Mouse (Mus musculus): ENCODE measurements around the gene Ncoa6. TPM values are rescaled to one million over a fixed set of nuclear protein-coding genes. Genes with fewer than 3 reads are reported as not detected.

Ncoa6 gene
- total and polyA plus RNA-seq, 2 experiments from 2014 or later, result 11.4 to 41.9 TPM

GRCm38 (mm10) chr2:155387052-155387451, 86.6 kb downstream of the Ncoa6 start:
- ATAC-seq (ENCODE audit: insufficient read depth, low read depth) (no peak), DNase-seq (ENCODE audit: low spot score) (no peak)
- no peaks in the 10 kb centered on the region for H3K27me3 ChIP-seq (ENCODE audit: control insufficient read depth, insufficient read depth, low read length)
- no peak overlapping the region for H3K27ac ChIP-seq (ENCODE audit: low read depth)
- H3K4me1 ChIP-seq (ENCODE audit: control insufficient read depth, insufficient read depth), result peaks cover 40% of the 10 kb centered on the region
- peaks cover 54% of the 10 kb centered on the region for H3K36me3 ChIP-seq (replicated peaks; ENCODE audit: control insufficient read depth, insufficient read depth, low read length)
- TF ChIP-seq CTCF (IDR thresholded peaks at IDR 0.05; ENCODE audit: low read depth) (0 out of 2 replicates have a peak, but pooled peaks have one; percentile 8), EP300 (IDR thresholded peaks at IDR 0.05; ENCODE audit: low read depth) (no peak)
- no peak overlapping the region for H3K4me3 ChIP-seq (ENCODE audit: low read depth, low read length)
- no peak overlapping the region for H3K4me2 ChIP-seq (ENCODE audit: low read depth, low read length)
- no peak overlapping the region for H3K9ac ChIP-seq (replicated peaks; ENCODE audit: low read depth, low read length)
- H3K9me3 ChIP-seq (replicated peaks; ENCODE audit: control insufficient read depth, low read length), result no peaks in the 10 kb centered on the region
- 81% methylated on average over 4 of the region's 4 CpGs for WGBS

- TF ChIP-seq EP300 (IDR thresholded peaks at IDR 0.05; ENCODE audit: low read depth) (0 out of 2 replicates have a peak, but pooled peaks have one; percentile 19), CTCF (IDR thresholded peaks at IDR 0.05; ENCODE audit: low read depth) (no peak)
- H3K36me3 ChIP-seq (replicated peaks; ENCODE audit: control insufficient read depth, insufficient read depth, low read length), result peaks cover 54% of the 10 kb centered on the region
These were observed 87.2 kb downstream of the Ncoa6 start for GRCm38 (mm10) chr2:155386534-155386899.

GRCm38 (mm10) chr2:155385731-155386533, 87.8 kb downstream of the Ncoa6 start:
- TF ChIP-seq CTCF (IDR thresholded peaks at IDR 0.05; ENCODE audit: low read depth), result no peak
- no peak for TF ChIP-seq EP300 (IDR thresholded peaks at IDR 0.05; ENCODE audit: low read depth)
- DNase-seq (ENCODE audit: low spot score) (no peak), ATAC-seq (ENCODE audit: insufficient read depth, low read depth) (no peak)
- no peaks in the 10 kb centered on the region for H3K27me3 ChIP-seq (ENCODE audit: control insufficient read depth, insufficient read depth, low read length)
- 71% methylated on average over 18 of the region's 18 CpGs for WGBS
- peaks cover 54% of the 10 kb centered on the region for H3K36me3 ChIP-seq (replicated peaks; ENCODE audit: control insufficient read depth, insufficient read depth, low read length)
- H3K4me3 ChIP-seq (ENCODE audit: low read depth, low read length), result no peak overlapping the region
- no peak overlapping the region for H3K9ac ChIP-seq (replicated peaks; ENCODE audit: low read depth, low read length)
- no peak overlapping the region for H3K4me2 ChIP-seq (ENCODE audit: low read depth, low read length)
- H3K27ac ChIP-seq (ENCODE audit: low read depth), result no peak overlapping the region
- no peaks in the 10 kb centered on the region for H3K9me3 ChIP-seq (replicated peaks; ENCODE audit: control insufficient read depth, low read length)
- H3K4me1 ChIP-seq (ENCODE audit: control insufficient read depth, insufficient read depth), result peaks cover 42% of the 10 kb centered on the region

More at GRCm38 (mm10) chr2:155386534-155386899, 87.2 kb downstream of the Ncoa6 start:
- Histone ChIP-seq H3K9ac (replicated peaks; ENCODE audit: low read depth, low read length) (no peak overlapping the region), H3K27ac (ENCODE audit: low read depth) (no peak overlapping the region), H3K4me3 (ENCODE audit: low read depth, low read length) (no peak overlapping the region), H3K27me3 (ENCODE audit: control insufficient read depth, insufficient read depth, low read length) (no peaks in the 10 kb centered on the region), H3K4me2 (ENCODE audit: low read depth, low read length) (no peak overlapping the region), H3K9me3 (replicated peaks; ENCODE audit: control insufficient read depth, low read length) (no peaks in the 10 kb centered on the region), H3K4me1 (ENCODE audit: control insufficient read depth, insufficient read depth) (peaks cover 40% of the 10 kb centered on the region)
- no peak for ATAC-seq (ENCODE audit: insufficient read depth, low read depth)
- 44% methylated on average over 27 of the region's 27 CpGs for whole genome bisulfite sequencing
- DNase-seq (ENCODE audit: low spot score), result no peak

GRCm38 (mm10) chr2:155385090-155385489, 88.6 kb downstream of the Ncoa6 start:
- H3K27me3 ChIP-seq (ENCODE audit: control insufficient read depth, insufficient read depth, low read length), result no peaks in the 10 kb centered on the region
- H3K4me1 ChIP-seq (ENCODE audit: control insufficient read depth, insufficient read depth), result peaks cover 44% of the 10 kb centered on the region
- ATAC-seq (ENCODE audit: insufficient read depth, low read depth) (no peak), DNase-seq (ENCODE audit: low spot score) (peak; percentile 85)
- H3K36me3 ChIP-seq (replicated peaks; ENCODE audit: control insufficient read depth, insufficient read depth, low read length), result peaks cover 50% of the 10 kb centered on the region
- H3K9ac ChIP-seq (replicated peaks; ENCODE audit: low read depth, low read length), result no peak overlapping the region
- 34% methylated on average over 7 of the region's 7 CpGs for WGBS
- H3K9me3 ChIP-seq (replicated peaks; ENCODE audit: control insufficient read depth, low read length), result no peaks in the 10 kb centered on the region
- TF ChIP-seq CTCF (IDR thresholded peaks at IDR 0.05; ENCODE audit: low read depth), result peak; percentile 73
- TF ChIP-seq EP300 (IDR thresholded peaks at IDR 0.05; ENCODE audit: low read depth), result no peak
- no peak overlapping the region for H3K4me2 ChIP-seq (ENCODE audit: low read depth, low read length)
- no peak overlapping the region for H3K4me3 ChIP-seq (ENCODE audit: low read depth, low read length)
- no peak overlapping the region for H3K27ac ChIP-seq (ENCODE audit: low read depth)

GRCm38 (mm10) chr2:155382791-155383438, 90.8 kb downstream of the Ncoa6 start:
- H3K27ac ChIP-seq (ENCODE audit: low read depth), result peak overlapping the region; percentile 99
- peaks cover 33% of the 10 kb centered on the region for H3K4me1 ChIP-seq (ENCODE audit: control insufficient read depth, insufficient read depth)
- H3K27me3 ChIP-seq (ENCODE audit: control insufficient read depth, insufficient read depth, low read length), result no peaks in the 10 kb centered on the region
- H3K9me3 ChIP-seq (replicated peaks; ENCODE audit: control insufficient read depth, low read length), result no peaks in the 10 kb centered on the region
- peak overlapping the region; percentile 76 for H3K9ac ChIP-seq (replicated peaks; ENCODE audit: low read depth, low read length)
- H3K4me2 ChIP-seq (ENCODE audit: low read depth, low read length), result peak overlapping the region; percentile 93
- ATAC-seq (ENCODE audit: insufficient read depth, low read depth), result peak; percentile 22
- peak; percentile 85 for DNase-seq (ENCODE audit: low spot score)
- peak; percentile 33; the same call in 1 of the 2 replicates for TF ChIP-seq CTCF (IDR thresholded peaks at IDR 0.05; ENCODE audit: low read depth)
- TF ChIP-seq EP300 (IDR thresholded peaks at IDR 0.05; ENCODE audit: low read depth), result no peak
- peaks cover 29% of the 10 kb centered on the region for H3K36me3 ChIP-seq (replicated peaks; ENCODE audit: control insufficient read depth, insufficient read depth, low read length)
- WGBS, result 28% methylated on average over 2 of the region's 2 CpGs
- peak overlapping the region; percentile 71 for H3K4me3 ChIP-seq (ENCODE audit: low read depth, low read length)
